Mouse (Mus musculus) gastrocnemius, postnatal 25 days (tissue): ENCODE measurements around the gene Sub1. TPM values are rescaled to one million over a fixed set of nuclear protein-coding genes. Genes with fewer than 3 reads are reported as not detected.

Experiments
- DNase-seq: peaks from one replicate; pipeline ENCODE4 v3.0.0; 2022
- long read RNA-seq, 2 experiments: library from polyadenylated mRNA; stranded (forward); transcript quantifications; one replicate each; pipeline ENCODE4 v2.0.0; 2021
- total RNA-seq, 2 experiments: library from RNA; stranded (reverse); gene quantifications; 1 replicate in 1 of 2; 2 replicates in 1 of 2; pipeline ENCODE4 v1.2.3; 2021

Sub1 gene
- total RNA-seq = 10 to 100 TPM; 83.4 to 86.2 TPM
- long read RNA-seq, experiment 1, transcript Sub1-201 (5 exons, 3,372 nt) = major isoform, 290 of 303 reads
- long read RNA-seq, experiment 1, partial matches to known transcripts = 8 of 303 reads
- long read RNA-seq, experiment 1, other reads (novel, unspliced or antisense) = 5 of 303 reads
- long read RNA-seq, experiment 2, transcript Sub1-201 (5 exons, 3,372 nt) = major isoform, 191 of 200 reads
- long read RNA-seq, experiment 2, partial matches to known transcripts = 3 of 200 reads
- long read RNA-seq, experiment 2, other reads (novel, unspliced or antisense) = 6 of 200 reads

- no peak for DNase-seq
Measured at GRCm38 (mm10) chr15:11996883-11997282, at the start of gene Sub1. Gene Sub1 (minus strand): TSS chr15:11996983.

DNA sequence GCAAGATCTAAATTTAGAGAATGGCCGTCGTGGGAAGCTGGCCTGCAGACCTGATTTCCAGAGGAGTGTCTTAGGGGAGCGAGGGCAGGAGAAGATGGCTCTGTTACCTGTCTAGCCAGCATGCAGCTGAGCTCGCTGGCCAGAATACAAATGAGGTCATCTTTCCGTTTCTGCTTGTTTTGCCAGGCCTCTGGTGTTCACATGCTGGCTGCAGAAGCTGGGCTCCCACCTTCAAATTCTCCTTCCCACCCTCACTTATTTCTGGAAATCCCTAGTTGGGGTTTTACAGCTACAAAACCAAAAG, 43.6 kb upstream of the Sub1 start:
- peak; percentile 28 for DNase-seq

- DNase-seq = no peak
Measured at GRCm38 (mm10) chr15:12039671-12040406, 43.1 kb upstream of the Sub1 start.

DNA sequence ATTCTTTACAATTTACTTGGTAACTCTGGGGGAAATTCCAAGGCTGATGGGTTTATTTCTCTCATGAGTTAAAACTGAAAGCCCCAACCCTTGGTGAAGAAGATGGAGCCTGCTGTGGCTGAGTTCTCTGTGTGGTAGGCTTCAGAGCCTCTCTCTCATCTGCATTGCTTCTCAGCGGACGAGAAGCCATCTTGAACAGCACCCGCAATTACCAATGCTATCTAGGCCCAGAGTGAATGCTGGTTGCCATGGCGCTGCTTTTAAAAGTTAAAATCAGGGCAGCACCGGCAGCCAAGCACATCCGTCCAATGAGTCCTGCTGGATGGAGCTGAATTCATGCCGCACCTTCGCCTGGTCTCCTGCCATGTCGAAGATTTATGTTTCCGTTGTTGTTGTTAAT, 42.5 kb upstream of the Sub1 start:
- no peak for DNase-seq

GRCm38 (mm10) chr15:12037866-12038625, 41.3 kb upstream of the Sub1 start:
- DNase-seq = no peak

DNA sequence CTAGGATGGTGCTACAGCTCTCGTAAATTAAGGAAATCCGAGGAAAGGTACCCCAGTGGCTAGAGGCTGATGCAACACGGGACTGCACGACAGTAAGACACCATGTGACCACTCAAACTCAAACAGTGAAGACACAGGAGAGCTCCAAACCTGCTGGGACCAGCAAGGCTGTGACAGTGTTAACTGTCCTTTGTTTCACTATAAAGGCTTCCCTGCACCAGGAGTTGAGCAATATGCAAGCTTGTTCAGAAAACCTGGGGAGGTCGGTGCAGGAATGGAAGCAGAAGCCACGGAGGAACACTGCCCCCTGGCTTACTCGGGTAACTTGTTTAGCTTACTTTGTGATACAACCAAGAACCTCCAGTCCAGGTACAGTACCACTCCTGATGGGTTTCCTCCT, 40.4 kb upstream of the Sub1 start:
- DNase-seq = no peak

- DNase-seq = no peak
Measured at GRCm38 (mm10) chr15:12036675-12037074, 39.9 kb upstream of the Sub1 start.

DNA sequence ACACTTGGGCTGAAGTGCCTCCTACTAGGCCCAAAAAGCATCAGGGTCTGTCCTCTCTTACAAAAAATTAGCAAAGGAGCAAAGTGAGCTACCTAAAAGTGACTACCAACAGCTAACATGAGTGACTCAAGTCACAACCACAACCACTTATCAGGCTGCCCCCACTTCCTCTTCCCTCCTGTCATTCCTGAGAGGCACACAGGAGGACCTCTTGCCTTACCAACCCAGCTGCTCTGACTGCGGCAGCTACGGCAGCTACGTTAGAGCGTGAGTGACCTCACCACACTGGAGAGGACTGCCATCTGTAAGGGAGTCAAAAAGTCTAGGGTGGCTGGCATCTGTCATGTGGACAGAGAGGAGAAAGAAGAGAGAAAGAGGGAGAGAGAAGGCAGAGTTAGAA, 37.5 kb upstream of the Sub1 start:
- DNase-seq = no peak

DNA sequence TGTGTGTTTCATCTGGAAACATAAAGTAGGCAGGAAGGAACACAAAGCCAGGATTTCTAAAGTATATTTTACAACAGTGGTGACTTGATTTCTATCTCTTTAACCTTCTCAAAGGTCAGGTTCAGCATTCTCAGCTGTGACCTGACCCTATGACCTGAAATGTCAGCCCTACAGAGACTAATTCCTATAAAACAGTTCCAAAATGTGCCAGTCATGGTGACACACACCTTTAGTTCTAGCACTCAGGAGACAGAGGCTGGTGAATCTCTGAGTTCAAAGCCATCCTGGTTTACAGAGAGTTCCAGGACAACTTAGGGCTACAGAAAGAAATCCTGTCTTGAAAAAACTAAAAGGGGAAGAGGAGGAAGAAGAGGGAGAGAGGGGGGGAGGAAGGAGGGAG, 36.4 kb upstream of the Sub1 start:
- no peak for DNase-seq

DNA sequence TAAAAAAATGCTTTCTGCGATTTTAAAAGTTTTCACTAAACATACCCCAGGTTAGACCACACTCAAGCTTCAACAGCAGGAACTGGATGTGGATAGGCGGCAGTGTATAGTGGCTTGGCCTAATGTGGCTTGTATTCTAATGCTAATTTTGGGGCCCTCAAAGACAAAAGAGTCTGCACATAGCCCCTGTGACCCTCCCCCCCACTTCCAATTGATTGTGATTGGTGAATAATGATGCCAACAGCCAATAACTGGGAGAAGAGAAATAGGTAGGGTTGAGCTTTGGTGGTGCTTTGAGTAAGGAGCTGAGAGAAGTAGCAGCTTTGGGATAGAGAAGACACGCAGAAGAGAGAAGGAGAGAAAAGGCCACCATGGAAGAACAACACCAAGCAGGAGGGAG, 35.7 kb upstream of the Sub1 start:
- no peak for DNase-seq

DNA sequence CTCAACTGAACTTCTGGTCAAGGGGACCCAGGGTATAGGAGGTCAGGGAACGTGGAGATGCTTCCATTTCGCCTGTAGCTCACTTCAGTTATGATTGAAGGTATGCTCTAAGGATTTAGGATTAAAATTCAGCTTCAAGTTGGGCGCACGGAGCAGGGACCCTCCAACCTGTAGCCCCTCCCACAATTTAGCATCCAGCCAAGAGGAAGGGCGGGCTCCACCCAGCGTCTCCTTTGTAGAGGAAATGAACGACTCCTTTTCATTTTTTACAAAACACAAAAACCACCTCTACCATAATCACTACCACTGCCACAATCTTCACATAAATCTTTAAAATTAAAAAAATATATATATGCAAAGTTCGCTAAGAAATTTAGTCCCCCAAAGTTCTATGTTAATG, 35.1 kb upstream of the Sub1 start:
- DNase-seq = no peak

- DNase-seq = no peak
Measured at GRCm38 (mm10) chr15:12030221-12030620, 33.4 kb upstream of the Sub1 start.

DNA sequence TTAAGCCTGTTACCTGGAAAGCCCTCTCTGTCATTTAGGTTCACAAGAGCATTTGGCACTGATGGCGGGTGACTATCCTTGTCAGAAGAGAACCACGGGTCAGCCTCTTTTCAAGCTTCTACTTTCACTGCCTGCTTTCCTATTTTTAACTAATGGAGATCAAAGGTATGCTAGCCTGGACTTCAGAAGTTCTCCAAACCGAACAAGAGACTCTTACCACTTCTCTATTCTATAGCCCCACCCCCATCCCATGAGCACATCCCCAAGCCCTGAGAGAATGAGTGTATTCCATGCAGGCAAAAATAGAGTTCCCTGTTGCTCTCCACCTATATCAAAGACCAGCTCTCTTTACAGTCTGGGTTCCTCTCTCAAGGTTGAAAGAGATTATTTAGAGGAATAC, 31.0 kb upstream of the Sub1 start:
- no peak for DNase-seq

DNA sequence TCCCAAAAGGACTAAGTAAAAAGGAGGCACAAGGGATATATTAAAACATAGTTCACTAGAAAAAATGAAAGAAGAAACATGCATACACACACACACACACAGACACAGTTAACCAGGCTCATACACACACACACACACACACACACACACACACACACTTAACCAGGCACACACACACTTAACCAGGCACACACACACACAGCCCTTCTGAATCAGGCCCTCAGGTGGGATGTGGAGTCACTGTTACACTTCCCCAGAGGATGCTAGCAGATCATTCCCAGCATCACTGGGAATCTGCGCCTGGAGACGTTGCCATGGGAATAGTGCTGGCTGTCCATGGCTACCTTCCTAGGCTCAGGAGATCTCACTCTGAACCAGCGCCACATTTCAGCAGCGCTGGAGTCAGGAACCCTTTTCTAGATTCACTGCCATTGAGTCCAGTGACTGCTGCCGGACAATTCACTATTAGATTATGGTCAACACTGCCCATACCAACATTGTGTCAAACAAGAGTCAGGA, 30.2 kb upstream of the Sub1 start:
- DNase-seq = no peak

DNA sequence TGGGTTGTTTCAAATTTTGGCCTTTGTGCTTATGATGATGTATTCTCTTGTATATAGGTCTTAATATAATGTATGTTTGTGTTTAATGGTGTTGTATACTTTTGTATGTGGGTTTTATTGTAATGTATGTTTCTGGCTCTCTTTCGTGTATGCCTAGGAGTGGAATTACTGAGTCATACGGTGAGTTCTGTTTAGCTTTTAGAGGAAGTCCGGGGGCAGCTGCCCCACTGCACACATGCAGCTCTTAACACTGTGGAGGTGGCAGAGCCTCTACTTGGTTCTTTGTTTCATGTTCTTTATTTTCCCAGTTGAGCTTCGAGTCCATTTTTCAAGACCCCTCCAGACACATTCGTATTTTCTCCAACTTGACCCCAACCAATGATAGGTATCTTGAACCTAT, 29.2 kb upstream of the Sub1 start:
- DNase-seq = no peak

- no peak for DNase-seq
Measured at GRCm38 (mm10) chr15:12025341-12025740, 28.6 kb upstream of the Sub1 start.

- no peak for DNase-seq
Measured at GRCm38 (mm10) chr15:12024791-12025268, 28.0 kb upstream of the Sub1 start.

DNA sequence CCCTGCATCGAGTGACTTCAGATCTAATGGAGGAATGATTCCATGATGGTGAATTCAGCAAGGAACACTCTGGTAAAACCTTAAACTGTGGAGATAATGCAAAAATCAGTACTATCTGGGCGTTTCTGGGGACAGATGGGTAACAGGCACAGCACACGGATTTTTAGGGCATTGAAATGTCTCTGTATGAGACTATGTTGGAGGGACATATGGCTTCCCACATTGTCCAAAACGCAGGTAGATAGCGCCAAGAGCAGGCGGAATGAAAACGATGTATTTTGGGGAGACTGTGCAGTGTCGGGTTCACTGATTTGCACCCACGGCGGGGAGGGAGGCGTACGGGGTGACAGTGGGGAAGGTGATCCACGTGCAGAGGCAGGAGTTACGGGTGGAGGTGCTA, 22.7 kb upstream of the Sub1 start:
- DNase-seq = no peak

DNA sequence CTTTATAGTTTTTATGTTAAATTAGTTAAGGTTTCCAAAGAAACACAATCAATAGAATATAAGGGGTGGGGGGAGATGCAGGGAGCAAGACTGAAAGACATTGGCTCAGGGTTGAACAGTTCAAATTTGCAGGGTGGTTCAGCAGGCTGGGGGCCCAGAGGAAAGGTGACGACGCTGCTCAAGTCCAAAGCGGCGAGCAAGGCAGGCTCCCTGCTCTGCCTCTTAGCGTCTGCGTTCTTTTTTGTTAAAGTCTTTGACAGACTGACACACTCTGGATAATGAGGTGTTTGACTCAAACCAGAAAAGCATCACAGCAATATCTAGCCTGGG, 21.6 kb upstream of the Sub1 start:
- no peak for DNase-seq

GRCm38 (mm10) chr15:12017700-12018427, 21.1 kb upstream of the Sub1 start:
- DNase-seq = no peak

- DNase-seq = no peak
Measured at GRCm38 (mm10) chr15:12014197-12014905, 17.6 kb upstream of the Sub1 start.
